Mouse (Mus musculus) lung, postnatal 0 days (tissue): ENCODE data around the gene Abl1. TPM values are rescaled to one million over a fixed set of nuclear protein-coding genes. Genes with fewer than 3 reads are reported as not detected.

ENCODE experiments used
- ATAC-seq: fragments of 200-750 bp; cut with Nextera tagmentation; 2 replicates; pipeline ENCODE4 v1.8.0; 2017; ENCODE audit warnings: moderate library complexity
- DNase-seq: peaks from one replicate; pipeline ENCODE4 v3.0.0-alpha.2; 2016; ENCODE audit warnings: low spot score
- H3K27ac ChIP-seq: fragments of 300-500 bp; sonication (generic); 2 replicates; pipeline ENCODE4 v1.5.1; 2014; ENCODE audit warnings: antibody characterized with exemption, mild to moderate bottlenecking, low read length, mixed read lengths
- H3K27me3 ChIP-seq: fragments of 300-500 bp; sonication (generic); replicated peaks from 2 replicates; pipeline ENCODE4 v1.6.1; 2014; ENCODE audit warnings: low read length, mixed read lengths; ENCODE audit not compliant: insufficient read depth
- H3K36me3 ChIP-seq: fragments of 300-500 bp; sonication (generic); 2 replicates; pipeline ENCODE4 v1.6.1; 2014; ENCODE audit warnings: low read length, mixed read lengths; ENCODE audit not compliant: insufficient read depth
- H3K4me1 ChIP-seq: fragments of 300-500 bp; sonication (generic); 2 replicates; pipeline ENCODE4 v1.6.1; 2014; ENCODE audit warnings: antibody characterized with exemption, low read depth, low read length, mixed read lengths; ENCODE audit not compliant: insufficient read depth
- H3K4me2 ChIP-seq: fragments of 300-500 bp; sonication (generic); replicated peaks from 2 replicates; pipeline ENCODE4 v1.6.1; 2014; ENCODE audit warnings: low read depth, mild to moderate bottlenecking, low read length, moderate library complexity, mixed read lengths
- H3K4me3 ChIP-seq: fragments of 300-500 bp; sonication (generic); 2 replicates; pipeline ENCODE4 v1.5.1; 2014; ENCODE audit warnings: low read depth, low read length
- H3K9ac ChIP-seq: fragments of 300-500 bp; sonication (generic); replicated peaks from 2 replicates; pipeline ENCODE4 v1.6.1; 2014; ENCODE audit warnings: low read depth, mild to moderate bottlenecking
- H3K9me3 ChIP-seq: fragments of 300-500 bp; sonication (generic); 2 replicates; pipeline ENCODE4 v1.6.1; 2016; ENCODE audit warnings: low read length, mixed read lengths
- CTCF ChIP-seq: IDR thresholded peaks from 2 replicates; pipeline ENCODE4 v1.5.1; 2016; ENCODE audit warnings: antibody characterized with exemption, mild to moderate bottlenecking
- EP300 ChIP-seq: IDR thresholded peaks from 2 replicates; pipeline ENCODE4 v1.6.1; 2016; ENCODE audit warnings: antibody characterized with exemption, mild to moderate bottlenecking, control low read depth
- WGBS: fragments of 180-500 bp; shearing (Covaris S2); extraction: QIAGEN DNeasy Blood & Tissue Kit; methylation state at CpG from one replicate; pipeline ENCODE4 v1.1.7; 2014; 5-methylcytosine and 5-hydroxymethylcytosine counted together
- polyA plus RNA-seq: library from polyadenylated mRNA; unstranded; fragments of >200 nt; fragmentation: Nextera tagmentation; extraction: Ambion mirVana; gene quantifications from 2 replicates; pipeline ENCODE4 v1.2.1, GENCODE M21; 2015

Abl1 gene
- polyA plus RNA-seq, 1 experiment from 2014 or later: 16.3 TPM

- WGBS: 30% methylated on average over 9 of the region's 9 CpGs
- H3K27me3 ChIP-seq: no peaks in the 10 kb centered on the region
- DNase-seq (peak; percentile 92), ATAC-seq (peak; percentile 72)
- no peak overlapping the region for H3K4me3 ChIP-seq
- no peaks in the 10 kb centered on the region for H3K9me3 ChIP-seq
- TF ChIP-seq CTCF (peak; percentile 98), EP300 (no peak)
- no peak overlapping the region for H3K4me2 ChIP-seq
- no peak overlapping the region for H3K9ac ChIP-seq
- no peaks in the 10 kb centered on the region for H3K4me1 ChIP-seq
- H3K27ac ChIP-seq: no peak overlapping the region
- 0 out of 2 replicates have a peak, but pooled peaks cover 15% of the 10 kb centered on the region for H3K36me3 ChIP-seq
Observed at GRCm38 (mm10) chr2:31785074-31785473, 96.9 kb downstream of the Abl1 start.

- no peak overlapping the region for H3K27ac ChIP-seq
- TF ChIP-seq EP300: no peak
- peak; percentile 94 for TF ChIP-seq CTCF
- no peak overlapping the region for H3K9ac ChIP-seq
- H3K4me3 ChIP-seq: no peak overlapping the region
- peaks cover 21% of the 10 kb centered on the region; the same call in 1 of the 2 replicates for H3K36me3 ChIP-seq
- peak; percentile 82 for DNase-seq
- WGBS: 25% methylated on average over 7 of the region's 7 CpGs
- H3K27me3 ChIP-seq: no peaks in the 10 kb centered on the region
- no peaks in the 10 kb centered on the region for H3K9me3 ChIP-seq
- H3K4me1 ChIP-seq: no peaks in the 10 kb centered on the region
- ATAC-seq: peak; percentile 47
- no peak overlapping the region for H3K4me2 ChIP-seq
Observed at GRCm38 (mm10) chr2:31787029-31787428, 98.9 kb downstream of the Abl1 start.

- 65% methylated on average over 3 of the region's 3 CpGs for WGBS
- no peak for ATAC-seq
- peaks cover 25% of the 10 kb centered on the region; the same call in 1 of the 2 replicates for H3K36me3 ChIP-seq
Observed at GRCm38 (mm10) chr2:31788227-31788626, 100.1 kb downstream of the Abl1 start.

GRCm38 (mm10) chr2:31789215-31789614, 101.0 kb downstream of the Abl1 start:
- no peak overlapping the region for H3K27ac ChIP-seq
- H3K4me1 ChIP-seq: no peaks in the 10 kb centered on the region
- no peak for DNase-seq
- no peaks in the 10 kb centered on the region for H3K27me3 ChIP-seq
- TF ChIP-seq CTCF (no peak), EP300 (no peak)
- H3K4me2 ChIP-seq: no peak overlapping the region
- no peak for ATAC-seq
- 86% methylated on average over 2 of the region's 2 CpGs for WGBS
- peaks cover 25% of the 10 kb centered on the region; the same call in 1 of the 2 replicates for H3K36me3 ChIP-seq
- no peaks in the 10 kb centered on the region for H3K9me3 ChIP-seq
- H3K9ac ChIP-seq: no peak overlapping the region
- no peak overlapping the region for H3K4me3 ChIP-seq

More at GRCm38 (mm10) chr2:31788227-31788626, 100.1 kb downstream of the Abl1 start:
- Histone ChIP-seq H3K4me1 (no peaks in the 10 kb centered on the region), H3K27ac (no peak overlapping the region), H3K4me3 (no peak overlapping the region), H3K9ac (no peak overlapping the region), H3K27me3 (no peaks in the 10 kb centered on the region), H3K9me3 (no peaks in the 10 kb centered on the region), H3K4me2 (no peak overlapping the region)
- TF ChIP-seq CTCF (peak; percentile 25), EP300 (no peak)
- no peak for DNase-seq

- H3K9me3 ChIP-seq: no peaks in the 10 kb centered on the region
- no peaks in the 10 kb centered on the region for H3K27me3 ChIP-seq
- no peak for TF ChIP-seq CTCF
- WGBS: 85% methylated on average over 13 of the region's 13 CpGs
- peaks cover 29% of the 10 kb centered on the region; the same call in 1 of the 2 replicates for H3K36me3 ChIP-seq
- no peak overlapping the region for H3K9ac ChIP-seq
- no peak overlapping the region for H3K4me3 ChIP-seq
- no peaks in the 10 kb centered on the region for H3K4me1 ChIP-seq
- no peak for ATAC-seq
- H3K4me2 ChIP-seq: no peak overlapping the region
- DNase-seq: no peak
- no peak overlapping the region for H3K27ac ChIP-seq
Observed at GRCm38 (mm10) chr2:31790728-31791251, 102.6 kb downstream of the Abl1 start.

- no peaks in the 10 kb centered on the region for H3K9me3 ChIP-seq
- WGBS: 92% methylated on average over 8 of the region's 8 CpGs
- no peak overlapping the region for H3K27ac ChIP-seq
- H3K36me3 ChIP-seq: peaks cover 29% of the 10 kb centered on the region; the same call in 1 of the 2 replicates
- no peak for ATAC-seq
- H3K4me2 ChIP-seq: no peak overlapping the region
- no peak overlapping the region for H3K4me3 ChIP-seq
- no peaks in the 10 kb centered on the region for H3K4me1 ChIP-seq
- no peak for DNase-seq
- H3K27me3 ChIP-seq: no peaks in the 10 kb centered on the region
- TF ChIP-seq EP300: no peak
- no peak overlapping the region for H3K9ac ChIP-seq
Observed at GRCm38 (mm10) chr2:31791260-31791659, 103.1 kb downstream of the Abl1 start.
